Mouse (Mus musculus): ENCODE results near the gene Rbfox3. TPM values are rescaled to one million over a fixed set of nuclear protein-coding genes. Genes with fewer than 3 reads are reported as not detected.

Gene Rbfox3
- polyA plus RNA-seq, 1 experiment from 2014 or later: 77.9 TPM

DNA sequence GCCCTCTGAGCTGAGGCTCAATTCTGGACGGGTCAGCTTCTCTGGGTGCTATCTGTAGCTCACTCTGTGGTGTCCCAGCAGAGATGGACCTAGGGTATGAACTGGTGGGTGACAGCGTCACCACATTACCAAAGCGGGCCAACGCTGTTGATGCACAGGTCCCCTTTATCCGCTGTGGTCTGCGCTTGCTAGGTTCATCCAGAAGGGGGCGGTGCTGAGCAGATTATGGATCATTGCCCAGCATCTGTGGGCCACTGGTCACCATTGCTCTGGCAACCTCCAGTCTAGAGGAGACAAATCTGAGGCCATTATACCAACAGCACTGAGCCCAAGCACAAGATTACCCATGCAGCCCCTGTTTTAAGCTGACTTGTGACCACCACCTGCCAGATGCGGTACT is 276.8 kb downstream of the Rbfox3 start:
- no peak overlapping the region for H3K27ac ChIP-seq (replicated peaks)
- H3K27me3 ChIP-seq: no peaks in the 10 kb centered on the region
- 58% methylated on average over 8 of the region's 8 CpGs for WGBS
- H3K36me3 ChIP-seq: no peaks in the 10 kb centered on the region
- H3K9ac ChIP-seq: no peak overlapping the region
- no peak for ATAC-seq (ENCODE audit: low FRiP score, low read depth)
- H3K4me2 ChIP-seq: no peak overlapping the region
- H3K4me3 ChIP-seq: no peak overlapping the region
- H3K4me1 ChIP-seq (replicated peaks): no peaks in the 10 kb centered on the region; the same call in 1 of the 2 replicates
- no peaks in the 10 kb centered on the region for H3K9me3 ChIP-seq

- ATAC-seq (ENCODE audit: low FRiP score, low read depth): no peak
- Histone ChIP-seq H3K36me3 (no peaks in the 10 kb centered on the region), H3K9ac (no peak overlapping the region), H3K4me1 (replicated peaks) (peaks cover 18% of the 10 kb centered on the region), H3K27me3 (no peaks in the 10 kb centered on the region), H3K27ac (replicated peaks) (no peak overlapping the region), H3K4me2 (no peak overlapping the region), H3K9me3 (no peaks in the 10 kb centered on the region), H3K4me3 (no peak overlapping the region)
- 89% methylated on average over 1 of the region's 1 CpGs for WGBS
Observed at GRCm38 (mm10) chr11:118629718-118630117, 281.7 kb downstream of the Rbfox3 start.

DNA sequence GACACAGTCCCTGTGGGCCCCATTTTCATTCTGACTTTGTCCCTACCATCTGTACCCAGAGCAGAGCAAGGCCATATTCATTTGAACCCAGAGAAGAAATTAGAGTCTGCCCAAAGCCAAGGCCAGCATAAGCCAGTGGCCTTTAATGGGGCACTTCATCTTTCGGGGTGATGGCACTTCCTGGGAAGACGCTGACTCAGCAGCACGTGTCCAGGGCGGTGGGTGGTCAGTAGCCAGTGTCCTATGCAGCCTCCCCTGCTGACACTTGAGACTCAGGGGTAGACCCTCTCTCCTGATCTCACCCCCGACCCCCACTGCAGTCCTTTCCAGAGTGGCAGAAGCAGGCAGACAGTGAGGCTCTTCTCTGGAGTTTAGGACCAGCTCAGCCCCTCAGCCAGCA is 283.9 kb downstream of the Rbfox3 start:
- 63% methylated on average over 5 of the region's 5 CpGs for WGBS
- Histone ChIP-seq H3K4me3 (no peak overlapping the region), H3K4me1 (replicated peaks) (peaks cover 26% of the 10 kb centered on the region), H3K4me2 (no peak overlapping the region), H3K27ac (replicated peaks) (peak overlapping the region; percentile 12; the same call in 1 of the 2 replicates), H3K36me3 (no peaks in the 10 kb centered on the region), H3K27me3 (no peaks in the 10 kb centered on the region), H3K9ac (no peak overlapping the region), H3K9me3 (no peaks in the 10 kb centered on the region)
- 0 out of 2 replicates have a peak, but pooled peaks have one; percentile 25 for ATAC-seq (ENCODE audit: low FRiP score, low read depth)

DNA sequence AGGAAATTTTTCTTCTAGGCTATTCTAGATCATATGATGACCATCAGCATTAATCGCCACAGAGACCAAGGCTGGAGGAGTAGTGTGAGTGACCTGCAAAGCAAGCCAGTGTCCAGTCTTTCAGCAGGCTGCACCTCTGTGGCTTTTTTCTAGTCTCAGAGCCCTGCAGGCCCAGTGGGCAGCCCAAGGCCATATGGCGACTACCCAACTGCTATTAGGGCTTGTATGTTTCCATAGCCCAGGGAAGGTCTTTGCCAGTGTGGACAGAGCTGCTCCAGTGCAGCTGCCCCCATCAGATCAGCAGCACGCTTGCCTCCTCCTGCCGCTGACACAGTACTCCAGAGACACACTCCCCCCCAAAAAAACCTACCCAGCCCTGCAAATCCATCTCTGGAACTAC is 290.5 kb downstream of the Rbfox3 start:
- Histone ChIP-seq H3K4me1 (replicated peaks) (peaks cover 29% of the 10 kb centered on the region), H3K27ac (replicated peaks) (peak overlapping the region; percentile 52), H3K27me3 (no peaks in the 10 kb centered on the region), H3K4me3 (no peak overlapping the region), H3K4me2 (no peak overlapping the region), H3K36me3 (no peaks in the 10 kb centered on the region), H3K9me3 (no peaks in the 10 kb centered on the region), H3K9ac (no peak overlapping the region)
- no peak; the same call in 1 of the 2 replicates for ATAC-seq (ENCODE audit: low FRiP score, low read depth)
- 70% methylated on average over 4 of the region's 4 CpGs for WGBS

DNA sequence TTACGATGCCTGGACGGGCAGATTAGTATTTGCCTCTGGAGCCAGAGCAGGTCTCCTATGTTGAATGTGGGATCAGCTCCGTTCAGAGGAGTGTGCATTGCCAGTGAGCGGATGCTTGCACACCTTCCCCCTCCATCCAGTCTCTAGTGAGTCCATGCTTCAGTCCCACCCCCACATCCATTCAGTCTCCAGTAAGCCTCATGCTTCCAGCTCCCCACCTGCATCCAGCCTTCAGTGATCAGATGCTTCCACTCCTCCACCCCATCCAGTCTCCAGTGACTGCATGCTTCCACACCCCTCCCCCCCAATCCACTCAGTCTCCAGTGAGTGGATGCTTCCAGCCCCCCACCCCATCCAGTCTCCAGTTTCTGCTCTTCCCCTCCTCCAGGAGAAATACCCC is 297.3 kb downstream of the Rbfox3 start:
- H3K27me3 ChIP-seq: no peaks in the 10 kb centered on the region
- ATAC-seq (ENCODE audit: low FRiP score, low read depth): no peak
- H3K4me1 ChIP-seq (replicated peaks): peaks cover 17% of the 10 kb centered on the region
- WGBS: 82% methylated on average over 4 of the region's 4 CpGs
- no peak overlapping the region for H3K27ac ChIP-seq (replicated peaks)
- no peak overlapping the region for H3K4me2 ChIP-seq
- no peak overlapping the region for H3K9ac ChIP-seq
- H3K36me3 ChIP-seq: no peaks in the 10 kb centered on the region
- no peaks in the 10 kb centered on the region for H3K9me3 ChIP-seq
- no peak overlapping the region for H3K4me3 ChIP-seq

DNA sequence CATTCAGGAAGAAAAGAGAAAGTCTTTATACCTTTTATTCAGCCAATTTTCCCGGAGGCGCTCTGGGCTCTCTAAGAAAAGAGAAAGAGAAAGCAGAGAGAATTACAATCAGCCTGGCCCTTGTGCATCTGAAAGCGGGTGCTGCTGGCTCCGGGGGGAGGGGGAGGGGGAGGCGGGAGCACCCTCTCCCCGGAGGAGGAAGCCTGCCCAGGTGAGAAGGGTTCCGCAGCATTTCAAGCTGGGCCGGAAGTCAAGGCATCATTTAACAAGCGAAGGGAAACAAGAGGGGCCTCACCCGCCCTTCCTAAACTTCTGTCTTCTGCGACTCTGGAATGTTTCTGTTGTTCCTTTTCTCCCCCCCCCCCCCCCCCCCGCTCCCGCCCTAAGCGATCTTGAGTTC is 301.3 kb downstream of the Rbfox3 start:
- Histone ChIP-seq H3K9me3 (no peaks in the 10 kb centered on the region), H3K9ac (no peak overlapping the region), H3K4me3 (no peak overlapping the region), H3K36me3 (no peaks in the 10 kb centered on the region), H3K4me1 (replicated peaks) (peaks cover 19% of the 10 kb centered on the region), H3K27ac (replicated peaks) (no peak overlapping the region), H3K27me3 (no peaks in the 10 kb centered on the region), H3K4me2 (peak overlapping the region; percentile 29; the same call in 1 of the 2 replicates)
- WGBS: 2% methylated on average over 12 of the region's 14 CpGs
- no peak for ATAC-seq (ENCODE audit: low FRiP score, low read depth)

GRCm38 (mm10) chr11:118609236-118610000 is 302.0 kb downstream of the Rbfox3 start:
- no peaks in the 10 kb centered on the region for H3K36me3 ChIP-seq
- H3K4me3 ChIP-seq: no peak overlapping the region
- H3K27me3 ChIP-seq: no peaks in the 10 kb centered on the region
- no peaks in the 10 kb centered on the region for H3K9me3 ChIP-seq
- H3K4me2 ChIP-seq: peak overlapping the region; percentile 29; the same call in 1 of the 2 replicates
- no peak overlapping the region for H3K9ac ChIP-seq
- H3K4me1 ChIP-seq (replicated peaks): peaks cover 23% of the 10 kb centered on the region
- H3K27ac ChIP-seq (replicated peaks): no peak overlapping the region
- ATAC-seq (ENCODE audit: low FRiP score, low read depth): no peak
- 16% methylated on average over 17 of the region's 17 CpGs for WGBS

GRCm38 (mm10) chr11:118607927-118608326 is 303.5 kb downstream of the Rbfox3 start:
- H3K4me3 ChIP-seq: no peak overlapping the region
- no peak overlapping the region for H3K27ac ChIP-seq (replicated peaks)
- 43% methylated on average over 8 of the region's 8 CpGs for WGBS

DNA sequence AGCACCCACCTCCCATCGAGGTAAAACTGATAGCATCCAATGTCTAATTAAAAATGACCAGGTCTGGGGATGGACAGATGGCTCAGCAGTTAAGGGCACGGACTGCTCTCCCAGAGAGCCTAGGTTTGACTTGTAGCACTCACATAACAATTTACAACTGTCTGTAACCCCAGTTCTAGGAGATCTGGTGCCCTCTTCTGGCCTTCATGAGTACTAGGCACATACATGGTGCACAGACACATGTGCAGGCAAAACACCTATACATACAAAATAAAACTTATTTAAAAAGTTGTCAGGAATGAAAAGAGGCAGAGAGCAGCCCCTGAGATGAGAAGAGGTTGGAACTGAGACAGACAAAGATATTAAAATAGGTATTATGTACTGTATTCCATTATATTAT is 305.8 kb downstream of the Rbfox3 start:
- no peaks in the 10 kb centered on the region for H3K27me3 ChIP-seq
- 90% methylated on average over 2 of the region's 2 CpGs for WGBS
- H3K9ac ChIP-seq: no peak overlapping the region
- no peak overlapping the region for H3K4me2 ChIP-seq
- no peaks in the 10 kb centered on the region for H3K9me3 ChIP-seq
- H3K27ac ChIP-seq (replicated peaks): no peak overlapping the region
- no peak overlapping the region for H3K4me3 ChIP-seq
- H3K36me3 ChIP-seq: no peaks in the 10 kb centered on the region
- peaks cover 47% of the 10 kb centered on the region for H3K4me1 ChIP-seq (replicated peaks)
- ATAC-seq (ENCODE audit: low FRiP score, low read depth): no peak

More at GRCm38 (mm10) chr11:118607927-118608326, 303.5 kb downstream of the Rbfox3 start:
- peaks cover 37% of the 10 kb centered on the region for H3K4me1 ChIP-seq (replicated peaks)
- H3K9ac ChIP-seq: no peak overlapping the region
- H3K9me3 ChIP-seq: no peaks in the 10 kb centered on the region
- H3K4me2 ChIP-seq: no peak overlapping the region
- no peaks in the 10 kb centered on the region for H3K27me3 ChIP-seq
- H3K36me3 ChIP-seq: no peaks in the 10 kb centered on the region
- ATAC-seq (ENCODE audit: low FRiP score, low read depth): no peak

GRCm38 (mm10) chr11:118604206-118604605 is 307.2 kb downstream of the Rbfox3 start:
- Histone ChIP-seq H3K4me3 (no peak overlapping the region), H3K4me2 (no peak overlapping the region), H3K36me3 (no peaks in the 10 kb centered on the region), H3K27me3 (no peaks in the 10 kb centered on the region), H3K9me3 (no peaks in the 10 kb centered on the region), H3K27ac (replicated peaks) (no peak overlapping the region), H3K9ac (no peak overlapping the region), H3K4me1 (replicated peaks) (peaks cover 47% of the 10 kb centered on the region)
- ATAC-seq (ENCODE audit: low FRiP score, low read depth): peak; percentile 32
- WGBS: 39% methylated on average over 6 of the region's 6 CpGs

DNA sequence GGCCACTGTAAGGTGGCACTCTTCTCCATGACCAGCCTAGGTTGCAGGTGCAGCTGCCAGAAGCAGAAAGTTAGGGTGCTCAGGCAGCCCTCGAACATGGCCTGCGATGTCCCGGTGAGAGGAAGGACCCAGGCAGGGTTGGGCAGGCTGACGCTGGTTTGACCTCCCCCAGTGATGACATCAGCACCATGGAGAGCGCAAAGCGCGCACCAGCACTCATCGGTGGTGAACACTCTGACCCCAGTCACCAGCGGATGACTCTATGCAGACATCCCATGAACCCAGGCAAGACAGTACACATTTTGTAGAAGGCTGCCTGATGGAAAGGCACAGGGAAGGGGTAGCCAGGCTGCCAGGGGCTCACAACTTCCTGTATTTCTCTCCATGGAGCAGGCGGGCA is 308.3 kb downstream of the Rbfox3 start:
- Histone ChIP-seq H3K4me1 (replicated peaks) (peaks cover 47% of the 10 kb centered on the region), H3K9ac (no peak overlapping the region), H3K36me3 (no peaks in the 10 kb centered on the region), H3K27ac (replicated peaks) (no peak overlapping the region), H3K4me3 (no peak overlapping the region), H3K27me3 (no peaks in the 10 kb centered on the region), H3K9me3 (no peaks in the 10 kb centered on the region), H3K4me2 (no peak overlapping the region)
- no peak for ATAC-seq (ENCODE audit: low FRiP score, low read depth)
- 9% methylated on average over 10 of the region's 10 CpGs for WGBS

DNA sequence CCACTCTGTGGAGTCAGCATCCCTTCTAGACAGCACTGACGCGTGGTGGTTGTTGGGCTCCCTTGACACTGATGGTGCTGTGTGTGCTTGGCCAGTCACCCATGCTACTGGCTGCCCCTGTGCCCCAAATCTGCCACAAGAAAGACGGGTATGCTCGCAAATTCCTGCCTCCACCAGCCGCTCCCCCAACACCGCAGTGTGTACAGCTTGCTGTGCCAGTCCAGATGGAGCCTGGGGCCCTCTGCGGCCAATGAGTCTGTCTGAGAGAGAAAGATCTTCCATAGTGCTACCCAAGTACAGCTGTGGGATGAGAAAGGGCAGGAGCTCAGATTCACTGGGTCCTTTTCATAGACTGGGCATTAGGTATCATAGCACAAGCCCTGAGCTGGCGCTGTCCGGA is 309.9 kb downstream of the Rbfox3 start:
- no peak for ATAC-seq (ENCODE audit: low FRiP score, low read depth)
- H3K9ac ChIP-seq: no peak overlapping the region
- no peaks in the 10 kb centered on the region for H3K36me3 ChIP-seq
- 0 out of 2 replicates have a peak overlapping the region, but pooled peaks have one; percentile 19 for H3K27ac ChIP-seq (replicated peaks)
- no peaks in the 10 kb centered on the region for H3K27me3 ChIP-seq
- H3K9me3 ChIP-seq: no peaks in the 10 kb centered on the region
- H3K4me1 ChIP-seq (replicated peaks): peaks cover 44% of the 10 kb centered on the region
- H3K4me2 ChIP-seq: no peak overlapping the region
- no peak overlapping the region for H3K4me3 ChIP-seq
- 57% methylated on average over 9 of the region's 9 CpGs for WGBS

Data from hindbrain, embryonic 15.5 days (tissue).